Mouse (Mus musculus) heart, embryonic 15.5 days (tissue): ENCODE data around the gene Smarca1. TPM values are rescaled to one million over a fixed set of nuclear protein-coding genes. Genes with fewer than 3 reads are reported as not detected.
A peak's percentile ranks its signal among the peaks of the same experiment; 100 is the strongest.

Source experiments
- ATAC-seq: fragments of 200-750 bp; cut with Nextera tagmentation; replicated peaks from 2 replicates; pipeline ENCODE4 v1.8.0; 2017; ENCODE audit warnings: low read depth, moderate TSS enrichment; ENCODE audit not compliant: insufficient number of reproducible peaks, insufficient read depth, low FRiP score
- H3K27ac ChIP-seq: fragments of 300-500 bp; sonication (generic); 2 replicates; pipeline ENCODE4 v1.5.1; 2015; ENCODE audit warnings: mild to moderate bottlenecking, inconsistent platforms
- H3K27me3 ChIP-seq: fragments of 300-500 bp; sonication (generic); 2 replicates; pipeline ENCODE4 v1.6.1; 2015; ENCODE audit warnings: inconsistent platforms
- H3K36me3 ChIP-seq: fragments of 300-500 bp; sonication (generic); 2 replicates; pipeline ENCODE4 v1.6.1; 2015; ENCODE audit warnings: mild to moderate bottlenecking, inconsistent platforms
- H3K4me1 ChIP-seq: fragments of 300-500 bp; sonication (generic); replicated peaks from 2 replicates; pipeline ENCODE4 v1.6.1; 2015; ENCODE audit warnings: inconsistent platforms
- H3K4me2 ChIP-seq: fragments of 300-500 bp; sonication (generic); 2 replicates; pipeline ENCODE4 v1.6.1; 2015; ENCODE audit warnings: inconsistent platforms, mild to moderate bottlenecking, moderate library complexity
- H3K4me3 ChIP-seq: fragments of 300-500 bp; sonication (generic); 2 replicates; pipeline ENCODE4 v1.5.1; 2015; ENCODE audit warnings: mild to moderate bottlenecking, inconsistent platforms
- H3K9ac ChIP-seq: fragments of 300-500 bp; sonication (generic); 2 replicates; pipeline ENCODE4 v1.6.1; 2015; ENCODE audit warnings: mild to moderate bottlenecking, inconsistent platforms
- H3K9me3 ChIP-seq: fragments of 300-500 bp; sonication (generic); replicated peaks from 2 replicates; pipeline ENCODE4 v1.6.1; 2016; ENCODE audit warnings: inconsistent platforms
- WGBS: fragments of 180-500 bp; shearing (Covaris S2); methylation state at CpG from one replicate; pipeline ENCODE4 v1.1.7; 2015; ENCODE audit warnings: mixed read lengths; 5-methylcytosine and 5-hydroxymethylcytosine counted together
- polyA plus RNA-seq: library from polyadenylated mRNA; unstranded; fragments of >200 nt; fragmentation: Nextera tagmentation; extraction: Ambion mirVana; gene quantifications from 2 replicates; pipeline ENCODE4 v1.2.1, GENCODE M21; 2015

Gene Smarca1
- polyA plus RNA-seq, 1 experiment from 2014 or later: 21.6 TPM

DNA sequence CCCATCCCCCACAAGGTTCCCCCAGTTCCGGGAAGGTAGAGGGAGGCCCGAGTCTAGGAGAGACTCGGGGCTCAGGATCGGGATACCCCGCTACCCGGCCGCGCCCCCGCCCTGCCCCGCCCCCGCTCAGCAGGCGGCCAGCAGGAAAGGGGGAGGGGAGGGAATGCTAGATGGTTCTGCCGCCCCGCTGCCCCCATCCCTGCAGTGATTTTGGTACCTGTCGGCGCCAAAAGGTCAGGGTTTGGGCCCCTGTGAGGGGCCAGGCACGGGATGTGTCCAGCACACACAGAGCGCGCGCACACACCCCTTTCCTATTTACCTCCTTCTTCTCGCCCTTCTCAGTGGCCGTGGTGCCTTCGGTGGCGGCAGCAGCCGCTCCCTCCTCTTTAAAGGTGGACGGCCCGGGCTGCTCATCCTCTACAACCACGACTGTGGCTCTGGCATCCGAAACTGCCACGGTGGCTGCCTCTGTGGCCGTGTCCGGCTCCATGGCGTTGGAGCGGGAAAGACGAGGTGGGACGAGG is 805 bp downstream of the Smarca1 start:
- ATAC-seq: peak; percentile 66
- Histone ChIP-seq H3K36me3 (no peaks in the 10 kb centered on the region), H3K9ac (peak overlapping the region; percentile 68), H3K4me3 (peak overlapping the region; percentile 67), H3K27me3 (no peaks in the 10 kb centered on the region), H3K9me3 (no peaks in the 10 kb centered on the region), H3K4me1 (no peaks in the 10 kb centered on the region), H3K27ac (peak overlapping the region; percentile 77), H3K4me2 (peak overlapping the region; percentile 69)
- 10% methylated on average over 32 of the region's 36 CpGs for WGBS

DNA sequence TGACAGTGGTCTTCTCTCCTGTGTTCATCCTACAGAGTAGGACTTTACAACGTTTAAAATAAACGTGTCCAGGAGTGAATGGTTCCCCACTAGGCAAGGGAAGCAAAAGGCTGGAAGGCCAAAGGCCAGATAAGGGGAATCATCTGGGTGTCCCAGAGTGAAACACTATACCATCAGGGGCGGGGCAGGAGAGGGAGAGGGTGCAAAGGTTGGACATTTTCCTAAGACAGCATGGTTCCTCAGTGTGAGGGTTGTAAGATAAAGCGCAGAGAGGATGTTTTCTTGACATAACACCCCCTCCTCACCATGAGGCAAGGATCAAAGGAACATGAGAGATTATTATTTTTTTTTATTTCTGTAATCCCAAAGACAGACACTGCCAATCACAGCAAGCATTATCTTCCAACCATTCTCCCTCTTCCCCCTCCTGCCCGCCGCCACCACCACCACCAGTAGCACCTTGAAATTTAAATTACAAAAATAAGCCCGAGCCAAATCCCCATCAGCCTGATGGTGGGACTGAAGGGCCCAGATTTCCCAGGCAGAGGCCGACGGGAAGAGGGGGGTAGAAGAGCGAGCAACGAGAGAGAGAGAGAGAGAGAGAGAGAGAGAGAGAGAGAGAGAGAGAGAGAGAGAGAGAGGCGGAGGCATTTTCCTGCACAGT is 1.4 kb downstream of the Smarca1 start:
- WGBS: 4% methylated on average over 11 of the region's 12 CpGs

DNA sequence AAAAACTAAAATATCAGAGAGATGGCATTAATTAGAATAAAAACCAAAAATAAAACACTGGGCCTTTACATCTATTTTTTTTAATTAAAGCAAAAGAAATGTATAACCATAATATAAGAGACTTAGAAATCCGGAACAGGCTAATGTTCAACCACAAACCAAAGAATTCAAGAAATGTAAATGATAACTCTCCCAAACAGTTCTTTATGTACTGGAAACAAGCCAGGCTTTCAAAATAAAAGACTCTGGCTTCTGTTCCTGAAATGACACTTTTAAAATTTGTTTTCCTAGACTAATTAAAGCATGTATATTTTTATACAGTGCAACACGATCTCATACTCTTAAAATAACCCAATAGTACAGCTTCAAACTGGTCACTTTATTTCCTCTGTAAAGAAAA is 5.4 kb downstream of the Smarca1 start:
- H3K9ac ChIP-seq: no peak overlapping the region
- H3K27me3 ChIP-seq: no peaks in the 10 kb centered on the region
- H3K4me3 ChIP-seq: no peak overlapping the region
- no peak overlapping the region for H3K27ac ChIP-seq
- no peaks in the 10 kb centered on the region for H3K9me3 ChIP-seq
- no peak for ATAC-seq
- no peaks in the 10 kb centered on the region for H3K36me3 ChIP-seq
- WGBS: 32% methylated on average over 2 of the region's 2 CpGs
- no peak overlapping the region for H3K4me2 ChIP-seq
- no peaks in the 10 kb centered on the region for H3K4me1 ChIP-seq

More for the DNA sequence above, 1.4 kb downstream of the Smarca1 start:
- H3K27me3 ChIP-seq: no peaks in the 10 kb centered on the region
- no peaks in the 10 kb centered on the region for H3K4me1 ChIP-seq
- H3K9ac ChIP-seq: peak overlapping the region; percentile 68
- H3K27ac ChIP-seq: peak overlapping the region; percentile 77
- no peaks in the 10 kb centered on the region for H3K36me3 ChIP-seq
- peak overlapping the region; percentile 67 for H3K4me3 ChIP-seq
- peak overlapping the region; percentile 69 for H3K4me2 ChIP-seq
- H3K9me3 ChIP-seq: no peaks in the 10 kb centered on the region
- no peak for ATAC-seq

DNA sequence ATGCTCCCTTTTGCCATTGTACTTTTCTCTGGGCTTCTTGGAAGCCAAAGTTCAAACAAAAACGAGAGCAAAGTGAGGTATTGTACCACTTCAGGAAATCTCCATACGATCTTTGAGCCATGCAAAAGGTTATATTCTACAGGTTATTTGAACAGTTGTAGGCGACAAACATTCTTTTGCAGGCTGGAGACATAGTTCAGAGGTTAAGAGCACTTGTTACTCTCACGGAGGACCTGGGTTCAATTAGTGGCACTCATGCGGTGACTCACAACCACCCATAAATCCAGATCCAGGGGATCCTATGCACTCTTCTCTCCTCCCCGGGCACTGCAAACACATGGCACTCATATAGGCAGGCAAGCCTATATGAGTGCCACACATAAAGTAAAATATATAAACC is 10.0 kb downstream of the Smarca1 start:
- no peak for ATAC-seq
- 84% methylated on average over 6 of the region's 6 CpGs for WGBS

DNA sequence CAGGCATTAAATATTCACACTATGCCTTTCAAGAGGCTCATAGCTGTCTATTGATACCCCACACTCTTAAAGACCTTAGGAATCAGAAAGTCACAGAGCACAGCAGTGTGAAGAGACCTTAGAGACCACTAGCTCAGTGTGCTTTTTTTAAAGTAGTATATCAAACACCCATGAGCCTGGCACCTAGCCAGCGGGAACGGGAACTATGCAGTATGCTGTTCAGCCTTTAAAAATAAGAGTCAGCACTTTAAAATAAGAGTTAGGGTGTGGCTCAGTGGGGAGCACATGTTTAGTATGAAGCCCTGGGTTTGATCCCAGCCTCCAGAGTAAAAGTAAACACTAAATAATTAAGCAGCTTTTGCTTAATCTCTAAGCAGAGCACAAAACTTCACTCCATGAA is 12.7 kb downstream of the Smarca1 start:
- no peaks in the 10 kb centered on the region for H3K9me3 ChIP-seq
- no peak overlapping the region for H3K4me2 ChIP-seq
- no peaks in the 10 kb centered on the region for H3K27me3 ChIP-seq
- ATAC-seq: 0 out of 2 replicates have a peak, but pooled peaks have one; percentile 53
- H3K27ac ChIP-seq: peak overlapping the region; percentile 31
- H3K4me1 ChIP-seq: no peaks in the 10 kb centered on the region
- WGBS: 28% methylated on average over 2 of the region's 2 CpGs
- H3K4me3 ChIP-seq: no peak overlapping the region
- H3K9ac ChIP-seq: no peak overlapping the region
- no peaks in the 10 kb centered on the region for H3K36me3 ChIP-seq

More for the DNA sequence above, 10.0 kb downstream of the Smarca1 start:
- Histone ChIP-seq H3K9ac (no peak overlapping the region), H3K4me1 (no peaks in the 10 kb centered on the region), H3K9me3 (no peaks in the 10 kb centered on the region), H3K36me3 (no peaks in the 10 kb centered on the region), H3K4me3 (no peak overlapping the region), H3K4me2 (no peak overlapping the region), H3K27me3 (no peaks in the 10 kb centered on the region), H3K27ac (no peak overlapping the region)

DNA sequence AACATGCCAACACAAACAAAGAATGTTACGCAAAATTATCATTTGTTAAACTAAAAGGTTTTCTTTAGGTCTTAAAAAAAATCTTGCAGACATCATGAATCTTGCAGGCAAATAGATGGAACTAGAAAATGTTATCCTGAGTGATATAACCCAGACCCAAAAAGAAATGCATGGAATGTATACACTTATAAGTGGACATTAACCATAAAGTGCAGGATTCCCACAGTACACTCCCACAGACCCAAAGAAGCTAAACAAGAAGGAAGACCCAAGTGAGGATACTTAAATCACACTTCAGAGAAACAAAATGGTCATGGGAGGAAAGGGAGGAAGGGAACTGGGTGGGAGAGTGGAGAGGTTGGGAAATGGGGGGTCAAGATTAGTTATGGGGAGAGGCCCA is 34.2 kb downstream of the Smarca1 start:
- no peaks in the 10 kb centered on the region for H3K4me1 ChIP-seq
- no peak for ATAC-seq
- no peak overlapping the region for H3K9ac ChIP-seq
- no peak overlapping the region for H3K4me2 ChIP-seq
- no peak overlapping the region for H3K27ac ChIP-seq
- H3K36me3 ChIP-seq: no peaks in the 10 kb centered on the region
- 85% methylated on average over 1 of the region's 1 CpGs for WGBS
- no peak overlapping the region for H3K4me3 ChIP-seq
- H3K27me3 ChIP-seq: no peaks in the 10 kb centered on the region
- no peaks in the 10 kb centered on the region for H3K9me3 ChIP-seq

DNA sequence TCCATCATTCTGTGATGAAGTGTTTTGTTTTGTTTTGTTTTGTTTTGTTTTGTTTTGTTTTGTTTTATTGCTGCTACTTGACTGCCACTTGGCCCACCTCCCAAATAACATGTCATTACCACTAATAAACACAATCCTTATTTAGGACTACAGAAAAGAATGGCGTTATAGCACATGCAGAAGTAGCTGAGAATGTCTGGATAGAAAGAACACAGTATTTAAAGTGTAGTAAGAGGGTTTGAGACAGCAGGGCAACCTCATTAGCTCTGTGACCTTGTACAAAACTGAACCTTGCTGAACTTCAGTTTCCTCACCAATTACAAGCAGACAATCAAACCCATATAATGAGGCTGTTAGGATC is 57.0 kb downstream of the Smarca1 start:
- no peak for ATAC-seq
- 0 out of 2 replicates have a peak overlapping the region, but pooled peaks have one; percentile 40 for H3K27ac ChIP-seq
- H3K27me3 ChIP-seq: no peaks in the 10 kb centered on the region
- no peak overlapping the region for H3K9ac ChIP-seq
- no peaks in the 10 kb centered on the region for H3K4me1 ChIP-seq
- H3K36me3 ChIP-seq: no peaks in the 10 kb centered on the region
- H3K4me3 ChIP-seq: no peak overlapping the region
- H3K9me3 ChIP-seq: no peaks in the 10 kb centered on the region
- no peak overlapping the region for H3K4me2 ChIP-seq
- 31% methylated on average over 1 of the region's 1 CpGs for WGBS

DNA sequence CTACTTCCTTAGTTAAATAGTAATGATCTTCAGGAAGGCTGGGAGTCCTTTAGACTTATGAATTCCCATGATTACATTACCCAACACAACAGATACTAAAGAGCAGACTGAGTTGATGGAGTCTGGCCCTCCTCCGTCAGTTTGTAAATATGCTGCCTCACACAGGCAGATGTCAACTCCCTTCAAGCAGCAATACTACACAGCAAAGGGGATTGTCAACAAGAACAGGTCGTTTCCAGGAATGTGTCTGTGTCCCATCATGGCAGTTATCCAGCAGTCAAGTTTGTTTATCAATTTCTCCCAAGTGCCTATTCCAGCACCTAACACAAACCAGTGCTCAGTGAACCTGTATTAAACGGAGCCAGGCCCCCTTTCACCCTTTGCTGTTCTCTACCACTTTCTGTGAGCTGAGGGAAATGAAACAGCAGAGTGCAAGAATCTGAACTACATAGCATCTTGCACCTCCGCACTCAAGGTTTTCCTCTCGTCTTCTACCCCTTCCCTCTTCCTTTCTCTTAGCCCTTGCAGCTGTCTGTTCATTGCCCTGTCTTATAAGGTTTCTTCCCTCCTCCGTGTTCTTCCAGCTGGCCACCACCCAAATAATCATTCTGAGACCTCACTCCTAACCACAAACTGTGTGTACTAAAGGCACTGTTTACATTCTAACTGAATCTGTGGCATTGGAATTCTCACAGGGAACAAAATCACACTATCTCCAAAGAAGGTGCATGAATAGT is 57.5 kb downstream of the Smarca1 start:
- Histone ChIP-seq H3K9ac (no peak overlapping the region), H3K27ac (peak overlapping the region; percentile 40; the same call in 1 of the 2 replicates), H3K36me3 (no peaks in the 10 kb centered on the region), H3K9me3 (no peaks in the 10 kb centered on the region), H3K27me3 (no peaks in the 10 kb centered on the region), H3K4me3 (no peak overlapping the region), H3K4me1 (no peaks in the 10 kb centered on the region), H3K4me2 (peak overlapping the region; percentile 25; the same call in 1 of the 2 replicates)
- WGBS: 38% methylated on average over 6 of the region's 6 CpGs
- no peak for ATAC-seq

DNA sequence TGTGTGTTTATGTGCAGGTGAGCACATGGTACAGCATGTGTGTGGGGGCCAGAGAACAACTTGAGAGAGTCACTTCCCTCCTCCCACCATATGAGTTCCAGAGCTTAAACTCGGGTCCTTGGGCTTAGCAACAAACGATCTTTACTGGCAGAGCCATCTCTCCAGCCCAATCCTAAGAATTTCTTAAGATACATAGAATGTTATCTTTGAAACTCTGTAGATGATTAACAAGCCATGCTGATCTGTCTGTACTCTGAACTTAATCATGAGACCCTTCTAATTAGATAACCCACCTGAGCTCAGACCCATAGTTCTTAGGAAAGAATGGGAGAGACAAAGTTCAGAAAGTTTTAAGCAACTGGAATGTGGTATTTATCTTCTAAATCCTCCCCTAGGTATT is 59.3 kb downstream of the Smarca1 start:
- Histone ChIP-seq H3K4me2 (no peak overlapping the region), H3K36me3 (no peaks in the 10 kb centered on the region), H3K4me1 (no peaks in the 10 kb centered on the region), H3K9me3 (no peaks in the 10 kb centered on the region), H3K4me3 (no peak overlapping the region), H3K27me3 (no peaks in the 10 kb centered on the region), H3K9ac (no peak overlapping the region), H3K27ac (no peak overlapping the region)
- 63% methylated on average over 2 of the region's 2 CpGs for WGBS
- ATAC-seq: no peak

DNA sequence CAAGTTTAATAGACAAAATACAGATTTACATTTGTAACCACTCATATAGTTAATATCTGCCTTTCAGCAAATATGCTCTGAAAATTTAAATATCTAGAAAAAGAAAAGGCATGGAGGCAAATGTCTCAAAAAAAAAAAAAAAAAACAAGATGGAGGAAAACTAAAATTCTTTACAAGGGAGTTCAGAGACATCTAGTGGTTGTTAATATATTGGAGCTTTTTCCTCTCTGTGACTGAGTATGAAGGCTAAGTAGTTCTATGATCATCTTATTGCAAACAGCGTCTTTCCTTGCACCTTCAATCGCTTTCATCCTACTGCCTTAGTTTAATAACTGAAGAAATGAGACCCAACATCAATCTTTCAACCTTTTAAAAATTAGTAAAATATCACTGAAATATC is 72.2 kb downstream of the Smarca1 start:
- Histone ChIP-seq H3K9ac (no peak overlapping the region), H3K27me3 (no peaks in the 10 kb centered on the region), H3K4me1 (no peaks in the 10 kb centered on the region), H3K9me3 (no peaks in the 10 kb centered on the region), H3K27ac (no peak overlapping the region), H3K4me2 (no peak overlapping the region), H3K36me3 (no peaks in the 10 kb centered on the region), H3K4me3 (no peak overlapping the region)
- 61% methylated on average over 2 of the region's 2 CpGs for WGBS
- ATAC-seq: no peak

DNA sequence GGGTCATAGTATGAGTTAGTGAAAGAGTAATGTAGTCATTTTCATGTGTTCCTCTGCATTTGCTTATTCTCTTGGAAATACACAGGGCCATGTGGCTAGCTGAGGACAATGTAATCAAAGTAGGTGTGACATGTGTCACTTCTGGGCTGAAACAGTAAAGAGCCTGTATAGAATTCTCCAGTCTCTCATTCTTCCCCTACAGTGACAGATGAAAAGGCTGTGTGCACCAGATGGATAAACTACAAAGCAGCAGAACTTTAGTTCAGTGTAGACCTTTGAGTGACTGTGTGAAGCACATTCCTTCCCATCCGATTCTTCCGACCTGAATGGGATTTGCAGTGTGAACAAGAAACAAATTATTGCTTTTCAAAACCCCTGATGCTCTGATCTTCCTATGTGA is 84.1 kb downstream of the Smarca1 start:
- no peak for ATAC-seq
- no peak overlapping the region for H3K9ac ChIP-seq
- no peaks in the 10 kb centered on the region for H3K4me1 ChIP-seq
- no peak overlapping the region for H3K4me3 ChIP-seq
- H3K4me2 ChIP-seq: no peak overlapping the region
- H3K36me3 ChIP-seq: no peaks in the 10 kb centered on the region
- H3K9me3 ChIP-seq: no peaks in the 10 kb centered on the region
- no peak overlapping the region for H3K27ac ChIP-seq
- 85% methylated on average over 2 of the region's 2 CpGs for WGBS
- H3K27me3 ChIP-seq: no peaks in the 10 kb centered on the region
